Mouse (Mus musculus): ENCODE results near the gene Cacna2d1.

- TF ChIP-seq CTCF (IDR thresholded peaks at IDR 0.05; ENCODE audit: low read depth, low read length), result no peak
- TF ChIP-seq POLR2AphosphoS5 (IDR thresholded peaks at IDR 0.05; ENCODE audit: insufficient replicate concordance, low read depth, low read length), result no peak
- TF ChIP-seq GATA1 (IDR thresholded peaks at IDR 0.05; ENCODE audit: borderline replicate concordance, low read length), result no peak
- no peak for TF ChIP-seq GATA2 (IDR thresholded peaks at IDR 0.05; ENCODE audit: borderline replicate concordance, low read depth, low read length)
- no peak for TF ChIP-seq TAL1 (conservative IDR thresholded peaks at IDR 0.05; ENCODE audit: low read depth, low read length)
These were observed 301.4 kb downstream of the Cacna2d1 start for GRCm38 (mm10) chr5:16235864-16236263.
